Mouse (Mus musculus): Measurements from ENCODE around the gene Klk1b11.
"Not testable (repeated sequence)": the region's sequence is repeated elsewhere in the genome, so short reads cannot be mapped to it uniquely, and the experiment has no call there.

GRCm38 (mm10) chr7:44011868-44012267 lies 16.2 kb downstream of the Klk1b11 start, which contains the start of gene Klk1b26:
- TF ChIP-seq CTCF, POLR2A (IDR thresholded peaks at IDR 0.05; ENCODE audit: extremely low read depth, insufficient read depth, low read length): not testable (repeated sequence)

Measured in cortical plate, adult 2 months (tissue).